Mouse (Mus musculus): ENCODE measurements around the gene Dsn1. TPM values are rescaled to one million over a fixed set of nuclear protein-coding genes. Genes with fewer than 3 reads are reported as not detected.

The Dsn1 gene
- polyA plus RNA-seq, 1 experiment from 2014 or later: 6.8 TPM

DNA sequence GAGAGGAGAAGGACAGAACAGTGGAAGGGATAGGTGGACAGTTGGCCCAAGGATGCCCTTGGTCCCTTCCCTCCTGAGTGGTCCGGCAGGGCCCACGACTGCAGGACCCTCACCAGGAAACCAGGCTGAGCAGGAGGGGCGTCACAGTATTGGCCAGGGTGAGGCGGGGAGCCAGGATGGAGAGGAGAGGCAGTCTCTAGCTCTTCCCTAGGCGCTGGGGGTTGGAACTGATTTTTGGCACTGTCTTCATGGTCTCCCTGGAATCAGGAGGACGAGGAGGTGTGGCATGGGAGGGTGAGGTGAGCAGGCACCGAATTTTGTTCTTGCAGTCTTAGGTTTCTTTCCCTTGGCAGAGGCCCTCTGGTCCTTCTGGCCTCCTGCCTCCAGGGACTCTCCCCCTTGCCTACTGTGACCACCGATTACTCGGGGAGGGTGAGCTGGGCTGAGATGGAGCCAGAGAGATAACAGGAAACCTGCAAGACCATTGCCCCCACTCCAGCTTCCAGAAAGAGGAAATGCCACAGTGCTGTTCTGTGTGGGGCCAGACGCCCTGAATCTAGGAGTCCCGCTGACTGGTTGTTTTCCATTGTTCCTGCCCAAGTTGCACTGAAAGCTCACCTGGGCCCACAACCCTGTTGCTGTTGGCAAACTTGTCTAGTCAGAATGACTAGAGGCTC is 3.8 kb upstream of the Dsn1 start:
- H3K4me2 ChIP-seq (ENCODE audit: low read depth, low read length): no peak overlapping the region
- no peak for ATAC-seq (ENCODE audit: low read depth)
- no peak overlapping the region for H3K4me3 ChIP-seq (ENCODE audit: low read depth, low read length)
- H3K27me3 ChIP-seq (ENCODE audit: control insufficient read depth, insufficient read depth, low read length): no peaks in the 10 kb centered on the region
- peaks cover 9% of the 10 kb centered on the region for H3K36me3 ChIP-seq (ENCODE audit: control insufficient read depth, insufficient read depth, low read length)
- H3K9me3 ChIP-seq (ENCODE audit: control insufficient read depth, low read length): no peaks in the 10 kb centered on the region
- H3K4me1 ChIP-seq (ENCODE audit: control insufficient read depth, insufficient read depth, low read length): peaks cover 7% of the 10 kb centered on the region; the same call in 1 of the 2 replicates
- no peak overlapping the region for H3K27ac ChIP-seq (ENCODE audit: low read depth, low read length)
- H3K9ac ChIP-seq (replicated peaks; ENCODE audit: low read depth, low read length): no peak overlapping the region
- WGBS: 64% methylated on average over 11 of the region's 11 CpGs

DNA sequence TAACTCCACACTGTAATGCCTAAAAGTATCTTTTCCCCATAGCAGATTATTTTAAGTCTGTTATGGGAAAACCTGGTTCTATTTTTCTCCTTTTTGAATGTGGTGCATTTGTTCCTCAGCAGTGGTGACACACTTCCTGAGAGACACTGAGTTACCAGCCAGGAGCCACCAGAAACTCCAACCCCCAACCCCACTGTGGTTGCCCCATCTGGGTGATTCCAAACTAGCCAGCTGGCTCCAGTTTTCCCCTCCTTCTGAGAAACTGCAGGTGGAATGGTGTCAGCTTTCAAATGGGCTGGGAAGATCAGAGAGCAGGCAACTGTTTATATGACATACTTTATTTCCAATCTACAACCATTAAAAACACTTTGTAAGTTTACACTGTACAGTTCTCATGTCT is 3.2 kb upstream of the Dsn1 start:
- Histone ChIP-seq H3K9me3 (ENCODE audit: control insufficient read depth, low read length) (no peaks in the 10 kb centered on the region), H3K4me2 (ENCODE audit: low read depth, low read length) (no peak overlapping the region), H3K9ac (replicated peaks; ENCODE audit: low read depth, low read length) (no peak overlapping the region), H3K4me3 (ENCODE audit: low read depth, low read length) (no peak overlapping the region), H3K27ac (ENCODE audit: low read depth, low read length) (no peak overlapping the region), H3K27me3 (ENCODE audit: control insufficient read depth, insufficient read depth, low read length) (no peaks in the 10 kb centered on the region), H3K4me1 (ENCODE audit: control insufficient read depth, insufficient read depth, low read length) (peaks cover 7% of the 10 kb centered on the region; the same call in 1 of the 2 replicates), H3K36me3 (ENCODE audit: control insufficient read depth, insufficient read depth, low read length) (peaks cover 6% of the 10 kb centered on the region; the same call in 1 of the 2 replicates)
- no peak for ATAC-seq (ENCODE audit: low read depth)

DNA sequence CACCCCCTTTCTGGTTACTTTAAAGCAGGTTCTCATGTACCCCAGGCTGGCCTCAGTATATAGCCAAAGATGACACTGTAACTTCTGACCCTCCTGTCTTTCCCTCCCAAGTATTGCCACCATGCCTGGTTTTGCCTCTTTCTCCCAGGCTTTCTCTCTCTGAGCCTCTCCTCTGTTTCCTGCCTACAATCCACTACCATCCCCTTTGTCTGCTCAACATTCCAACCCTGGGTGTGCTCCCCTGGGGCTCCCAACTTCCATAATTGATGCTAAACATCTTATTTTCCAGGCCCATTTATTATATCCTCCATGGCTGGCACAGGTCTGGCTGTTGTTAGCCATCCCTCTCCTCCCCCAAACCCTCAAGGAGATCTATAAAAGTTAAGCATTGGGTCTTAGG is 1.6 kb upstream of the Dsn1 start:
- H3K4me3 ChIP-seq (ENCODE audit: low read depth, low read length): no peak overlapping the region
- no peaks in the 10 kb centered on the region for H3K9me3 ChIP-seq (ENCODE audit: control insufficient read depth, low read length)
- H3K36me3 ChIP-seq (ENCODE audit: control insufficient read depth, insufficient read depth, low read length): 0 out of 2 replicates have a peak, but pooled peaks cover 6% of the 10 kb centered on the region
- H3K27me3 ChIP-seq (ENCODE audit: control insufficient read depth, insufficient read depth, low read length): no peaks in the 10 kb centered on the region
- ATAC-seq (ENCODE audit: low read depth): no peak
- H3K4me2 ChIP-seq (ENCODE audit: low read depth, low read length): no peak overlapping the region
- H3K9ac ChIP-seq (replicated peaks; ENCODE audit: low read depth, low read length): no peak overlapping the region
- H3K4me1 ChIP-seq (ENCODE audit: control insufficient read depth, insufficient read depth, low read length): peaks cover 7% of the 10 kb centered on the region; the same call in 1 of the 2 replicates
- no peak overlapping the region for H3K27ac ChIP-seq (ENCODE audit: low read depth, low read length)

DNA sequence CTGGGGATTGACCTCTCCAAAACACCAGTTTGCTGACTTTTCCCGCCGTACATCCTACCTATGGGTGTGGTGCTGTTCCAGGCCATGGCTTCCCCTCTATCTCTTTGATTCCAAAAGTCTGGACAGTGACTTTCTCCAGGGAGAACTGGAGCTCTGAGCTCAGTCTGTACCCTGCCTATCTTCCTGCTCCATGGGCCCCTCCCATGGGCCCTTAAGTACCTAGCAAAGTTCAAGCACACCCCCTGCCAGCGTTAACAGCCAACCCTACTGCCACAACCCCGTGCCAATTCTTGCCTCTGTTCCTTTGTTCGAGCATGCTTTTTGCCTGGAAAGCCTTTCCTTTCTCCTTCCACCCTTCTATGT is 261 bp upstream of the Dsn1 start:
- H3K4me1 ChIP-seq (ENCODE audit: control insufficient read depth, insufficient read depth, low read length): peaks cover 7% of the 10 kb centered on the region; the same call in 1 of the 2 replicates
- H3K27me3 ChIP-seq (ENCODE audit: control insufficient read depth, insufficient read depth, low read length): no peaks in the 10 kb centered on the region
- 32% methylated on average over 5 of the region's 5 CpGs for WGBS
- peak overlapping the region; percentile 52 for H3K27ac ChIP-seq (ENCODE audit: low read depth, low read length)
- H3K9ac ChIP-seq (replicated peaks; ENCODE audit: low read depth, low read length): peak overlapping the region; percentile 41
- peak; percentile 69 for ATAC-seq (ENCODE audit: low read depth)
- H3K36me3 ChIP-seq (ENCODE audit: control insufficient read depth, insufficient read depth, low read length): no peaks in the 10 kb centered on the region
- no peaks in the 10 kb centered on the region for H3K9me3 ChIP-seq (ENCODE audit: control insufficient read depth, low read length)
- peak overlapping the region; percentile 98 for H3K4me2 ChIP-seq (ENCODE audit: low read depth, low read length)
- H3K4me3 ChIP-seq (ENCODE audit: low read depth, low read length): peak overlapping the region; percentile 54

DNA sequence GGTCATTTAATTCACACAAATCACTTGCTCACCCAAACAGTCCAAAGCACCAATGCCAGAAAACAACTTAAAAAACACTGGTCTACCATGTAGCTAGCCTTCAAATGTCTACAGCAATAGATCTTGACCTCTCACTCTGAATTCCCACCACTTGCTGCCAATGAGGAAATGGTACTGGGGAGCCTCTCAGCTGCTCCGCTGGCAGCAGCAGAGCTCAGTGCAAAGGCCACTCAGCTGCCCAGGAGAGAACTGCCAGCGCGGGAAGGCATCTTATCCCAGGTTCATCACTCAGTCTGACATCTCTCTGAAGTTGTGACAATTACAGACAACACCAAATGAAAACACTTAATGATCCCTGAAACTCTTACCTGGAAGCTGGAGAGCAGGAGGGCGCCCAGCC is 4.6 kb downstream of the Dsn1 start:
- peaks cover 5% of the 10 kb centered on the region; the same call in 1 of the 2 replicates for H3K4me1 ChIP-seq (ENCODE audit: control insufficient read depth, insufficient read depth, low read length)
- 95% methylated on average over 4 of the region's 4 CpGs for WGBS

DNA sequence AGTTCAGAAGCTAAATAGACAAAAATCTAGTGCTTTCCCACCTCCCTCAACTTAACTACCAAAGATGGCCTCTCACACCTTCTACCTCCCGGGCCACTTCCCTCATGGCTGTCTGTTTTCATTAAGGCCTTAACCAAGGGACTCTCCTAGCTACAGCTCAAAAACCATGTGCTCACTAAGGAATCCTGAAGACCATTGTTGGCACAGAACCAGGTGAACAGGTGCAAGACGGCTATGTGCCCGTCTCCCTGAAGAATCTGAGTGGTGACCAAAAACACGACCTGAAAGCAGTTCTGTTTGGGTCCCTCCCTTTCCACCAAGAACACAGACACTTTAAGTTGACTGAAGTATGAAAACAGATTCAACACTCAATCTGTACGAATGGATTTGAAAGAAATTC is 8.7 kb downstream of the Dsn1 start:
- no peaks in the 10 kb centered on the region for H3K4me1 ChIP-seq (ENCODE audit: control insufficient read depth, insufficient read depth, low read length)
- no peak overlapping the region for H3K4me3 ChIP-seq (ENCODE audit: low read depth, low read length)
- ATAC-seq (ENCODE audit: low read depth): no peak
- 91% methylated on average over 5 of the region's 5 CpGs for WGBS
- H3K27ac ChIP-seq (ENCODE audit: low read depth, low read length): no peak overlapping the region
- H3K9ac ChIP-seq (replicated peaks; ENCODE audit: low read depth, low read length): no peak overlapping the region
- H3K4me2 ChIP-seq (ENCODE audit: low read depth, low read length): no peak overlapping the region
- H3K36me3 ChIP-seq (ENCODE audit: control insufficient read depth, insufficient read depth, low read length): no peaks in the 10 kb centered on the region
- H3K27me3 ChIP-seq (ENCODE audit: control insufficient read depth, insufficient read depth, low read length): no peaks in the 10 kb centered on the region
- H3K9me3 ChIP-seq (ENCODE audit: control insufficient read depth, low read length): no peaks in the 10 kb centered on the region

More for the DNA sequence above, 4.6 kb downstream of the Dsn1 start:
- no peak for ATAC-seq (ENCODE audit: low read depth)
- no peak overlapping the region for H3K4me2 ChIP-seq (ENCODE audit: low read depth, low read length)
- H3K27me3 ChIP-seq (ENCODE audit: control insufficient read depth, insufficient read depth, low read length): no peaks in the 10 kb centered on the region
- no peak overlapping the region for H3K9ac ChIP-seq (replicated peaks; ENCODE audit: low read depth, low read length)
- no peak overlapping the region for H3K4me3 ChIP-seq (ENCODE audit: low read depth, low read length)
- no peak overlapping the region for H3K27ac ChIP-seq (ENCODE audit: low read depth, low read length)
- no peaks in the 10 kb centered on the region for H3K9me3 ChIP-seq (ENCODE audit: control insufficient read depth, low read length)
- H3K36me3 ChIP-seq (ENCODE audit: control insufficient read depth, insufficient read depth, low read length): no peaks in the 10 kb centered on the region

DNA sequence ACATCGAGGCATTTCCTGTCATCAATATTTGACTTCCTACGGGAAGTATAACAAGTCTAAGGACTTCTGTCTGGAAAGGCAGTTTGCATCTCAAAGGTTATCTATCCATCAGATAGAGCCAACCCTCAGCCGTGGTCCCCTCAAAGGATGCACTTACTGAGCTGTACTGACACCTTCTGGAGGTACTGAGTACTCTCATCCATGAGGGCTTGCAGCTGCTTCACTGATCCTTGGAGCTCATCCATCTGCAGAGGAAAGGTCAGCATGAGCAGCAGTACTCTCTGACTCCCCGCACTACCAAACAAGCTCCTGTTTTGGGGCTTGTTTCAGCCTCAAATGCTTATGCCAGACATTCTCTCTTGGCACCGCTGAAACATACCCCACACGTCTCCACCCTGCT is 10.4 kb downstream of the Dsn1 start:
- ATAC-seq (ENCODE audit: low read depth): no peak
- Histone ChIP-seq H3K4me2 (ENCODE audit: low read depth, low read length) (no peak overlapping the region), H3K4me3 (ENCODE audit: low read depth, low read length) (no peak overlapping the region), H3K36me3 (ENCODE audit: control insufficient read depth, insufficient read depth, low read length) (no peaks in the 10 kb centered on the region), H3K9ac (replicated peaks; ENCODE audit: low read depth, low read length) (no peak overlapping the region), H3K9me3 (ENCODE audit: control insufficient read depth, low read length) (no peaks in the 10 kb centered on the region), H3K4me1 (ENCODE audit: control insufficient read depth, insufficient read depth, low read length) (no peaks in the 10 kb centered on the region), H3K27ac (ENCODE audit: low read depth, low read length) (no peak overlapping the region), H3K27me3 (ENCODE audit: control insufficient read depth, insufficient read depth, low read length) (no peaks in the 10 kb centered on the region)
- WGBS: 66% methylated on average over 6 of the region's 6 CpGs

DNA sequence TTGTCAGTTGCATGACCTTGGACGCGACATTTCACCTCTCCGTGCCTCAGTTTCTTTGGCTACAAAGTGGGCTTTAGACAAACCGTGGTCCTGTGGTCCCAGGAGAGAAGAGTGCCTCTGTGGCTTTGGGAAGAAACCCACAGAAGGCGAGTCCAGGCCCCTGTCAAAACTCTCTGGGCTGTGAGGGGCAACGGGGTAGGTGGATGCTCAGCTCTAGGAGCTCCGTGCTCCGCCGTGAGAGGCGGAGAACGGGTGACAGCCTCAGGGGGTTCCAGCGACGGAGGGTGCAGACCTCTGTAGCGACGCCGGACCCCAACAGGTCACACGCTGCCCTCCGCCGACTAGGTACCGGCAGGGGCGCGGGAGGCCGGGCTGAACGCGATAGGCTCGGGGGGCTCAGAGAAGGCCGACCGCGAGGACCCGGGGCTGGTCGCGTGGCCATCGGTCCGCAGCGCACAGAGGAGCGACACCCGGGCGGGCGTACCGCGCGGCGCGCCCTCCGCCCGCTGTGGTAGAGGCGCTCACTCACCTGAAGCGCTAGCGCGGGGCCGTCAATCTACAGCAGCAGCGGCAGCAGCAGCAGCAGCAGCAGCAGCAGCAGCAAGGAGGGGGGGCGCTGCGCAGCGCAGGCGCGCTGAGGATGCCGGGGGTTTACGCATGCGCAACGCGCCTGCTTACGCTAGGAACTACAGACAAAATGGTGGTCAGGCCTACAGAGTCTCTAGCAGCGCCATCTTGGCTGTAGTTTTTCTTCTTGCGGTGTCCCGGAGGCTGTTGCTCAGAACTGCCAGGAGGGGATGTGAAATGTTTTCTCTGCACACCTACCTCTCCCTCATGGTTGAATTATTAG is 15.3 kb downstream of the Dsn1 start, which contains the start of gene Ndrg3:
Gene Ndrg3, minus strand, starts transcription at position 587 of the 850 bp plus-strand sequence.
- H3K4me2 ChIP-seq (ENCODE audit: low read depth, low read length): peak within 1 kb of the TSS; percentile 89
- peak within 1 kb of the TSS; percentile 89 for H3K9ac ChIP-seq (replicated peaks; ENCODE audit: low read depth, low read length)
- under 1% methylated on average over 65 of the region's 66 CpGs for WGBS
- H3K4me3 ChIP-seq (ENCODE audit: low read depth, low read length): peak within 1 kb of the TSS; percentile 94
- H3K27ac ChIP-seq (ENCODE audit: low read depth, low read length): peak within 1 kb of the TSS; percentile 78
- no peaks in the 10 kb centered on the region for H3K36me3 ChIP-seq (ENCODE audit: control insufficient read depth, insufficient read depth, low read length)
- no peaks in the 10 kb centered on the region for H3K27me3 ChIP-seq (ENCODE audit: control insufficient read depth, insufficient read depth, low read length)
- H3K9me3 ChIP-seq (ENCODE audit: control insufficient read depth, low read length): no peaks in the 10 kb centered on the region
- peaks cover 5% of the 10 kb centered on the region; the same call in 1 of the 2 replicates for H3K4me1 ChIP-seq (ENCODE audit: control insufficient read depth, insufficient read depth, low read length)
- peak; percentile 96 for ATAC-seq (ENCODE audit: low read depth)
